Mouse (Mus musculus): ENCODE measurements at regions not wholly inside any gene's neighbourhood (a gene's known extent, or its start where the extent isn't known, plus 50 kb on each side); places are given as distances from the start of the nearest gene placed in this dataset.

GRCm38 (mm10) chr2:79022954-79023353 lies 155.0 kb downstream of the Ube2e3 start:
- TF ChIP-seq CTCF (IDR thresholded peaks at IDR 0.05; ENCODE audit: borderline replicate concordance, insufficient read depth, low read depth, low read length) (no peak), POLR2A (IDR thresholded peaks at IDR 0.05; ENCODE audit: borderline replicate concordance, insufficient read depth, low read length) (no peak)
